Mouse (Mus musculus) erythroblast, embryonic 14.5 days (primary cell): ENCODE measurements around the gene Pmm2.

Experiments used
- GATA1 ChIP-seq: IDR thresholded peaks from 2 replicates; pipeline ENCODE4 v1.6.1; 2012; ENCODE audit warnings: low read length, inconsistent platforms, mixed read lengths
- TAL1 ChIP-seq: IDR thresholded peaks from 3 replicates; pipeline ENCODE4 v1.6.1; 2012; ENCODE audit warnings: low read length, inconsistent platforms, mixed read lengths

DNA sequence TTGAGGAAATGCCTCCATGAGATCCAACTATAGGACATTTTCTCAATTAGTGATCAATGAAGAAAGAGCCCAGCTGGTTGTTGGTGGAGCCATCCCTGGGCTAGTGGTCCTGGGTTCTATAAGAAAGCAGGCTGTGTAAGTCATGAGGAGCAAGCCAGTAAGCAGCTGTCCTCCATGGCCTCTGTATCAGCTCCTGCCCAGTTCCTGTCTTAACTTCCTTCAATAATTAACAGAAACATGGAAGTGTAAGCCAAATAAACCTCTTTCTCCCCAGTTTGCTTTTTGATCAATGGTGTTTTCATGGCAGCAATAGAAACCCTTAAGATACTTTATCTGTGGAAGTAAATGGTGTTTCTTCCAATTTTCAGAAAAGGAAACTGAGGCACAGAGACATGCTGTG, 35.3 kb downstream of the Pmm2 start:
- TF ChIP-seq GATA1: no peak
- no peak for TF ChIP-seq TAL1
